Mouse (Mus musculus) telencephalon, adult 2 months (tissue): Measurements from ENCODE around the gene Emc9.

Source experiments
- DNase-seq: peaks from one replicate; pipeline ENCODE4 v3.0.0-alpha.2; 2011; ENCODE audit warnings: low read depth, low spot score

The Emc9 gene

GRCm38 (mm10) chr14:55560202-55561073 is 24.7 kb downstream of the Emc9 start, which contains the start of gene A730061H03Rik:
A730061H03Rik (minus strand) TSS chr14:55560406.
- peak; percentile 100 for DNase-seq

- peak; percentile 89 for DNase-seq
These were observed 25.3 kb downstream of the Emc9 start, which contains the start of gene Dcaf11 for GRCm38 (mm10) chr14:55559799-55560201. Dcaf11 (plus strand) TSS chr14:55560006.

GRCm38 (mm10) chr14:55558740-55559448 is 26.2 kb downstream of the Emc9 start:
- DNase-seq = no peak

- no peak for DNase-seq
These were observed 27.5 kb downstream of the Emc9 start for GRCm38 (mm10) chr14:55557587-55557986.

GRCm38 (mm10) chr14:55557003-55557402 is 28.1 kb downstream of the Emc9 start:
- DNase-seq = no peak

GRCm38 (mm10) chr14:55555788-55556187 is 29.3 kb downstream of the Emc9 start:
- DNase-seq = no peak

GRCm38 (mm10) chr14:55554635-55555034 is 30.5 kb downstream of the Emc9 start:
- no peak for DNase-seq

- no peak for DNase-seq
These were observed 33.3 kb downstream of the Emc9 start for GRCm38 (mm10) chr14:55551794-55552193.

GRCm38 (mm10) chr14:55551347-55551746 is 33.8 kb downstream of the Emc9 start:
- DNase-seq = no peak

GRCm38 (mm10) chr14:55550191-55550590 is 34.9 kb downstream of the Emc9 start:
- no peak for DNase-seq

- DNase-seq = no peak
These were observed 40.8 kb downstream of the Emc9 start for GRCm38 (mm10) chr14:55544334-55544733.

GRCm38 (mm10) chr14:55542268-55542667 is 42.8 kb downstream of the Emc9 start:
- DNase-seq = no peak

GRCm38 (mm10) chr14:55540787-55541321 is 44.2 kb downstream of the Emc9 start:
- peak; percentile 78 for DNase-seq

GRCm38 (mm10) chr14:55540067-55540786 is 44.9 kb downstream of the Emc9 start, which contains the start of gene Pck2:
Pck2 (plus strand) TSS chr14:55540266.
- peak; percentile 62 for DNase-seq

- no peak for DNase-seq
These were observed 48.9 kb downstream of the Emc9 start for GRCm38 (mm10) chr14:55536116-55536745.
